Mouse (Mus musculus) ovary, adult 18-20 months (tissue): ENCODE data around the gene Ppil4.

Experiments used
- DNase-seq: peaks from one replicate; pipeline ENCODE4 v3.0.0; 2022; ENCODE audit warnings: low spot score, mixed read lengths

The Ppil4 gene

GRCm38 (mm10) chr10:7824663-7825280 lies 32.1 kb downstream of the Ppil4 start:
- no peak for DNase-seq

DNA sequence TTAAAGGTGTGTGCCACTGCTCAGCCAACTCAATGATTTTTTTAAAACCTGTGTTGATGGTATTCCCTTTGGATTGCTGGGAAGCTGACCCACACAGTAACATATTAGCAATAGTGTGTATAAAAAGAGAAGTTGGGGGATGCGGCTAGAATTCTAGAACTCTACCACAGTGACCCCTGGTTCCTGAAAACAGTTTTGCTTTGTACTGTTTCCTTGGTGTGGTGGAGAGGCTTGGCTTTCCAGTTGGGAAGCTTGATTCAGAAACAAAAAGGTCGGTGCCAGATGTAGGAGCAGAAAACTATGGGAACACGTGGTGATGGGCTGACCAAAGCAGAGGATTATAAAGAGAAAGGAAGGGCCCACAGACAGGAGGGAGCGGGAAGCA lies 32.6 kb downstream of the Ppil4 start:
- no peak for DNase-seq

GRCm38 (mm10) chr10:7826106-7826505 lies 33.4 kb downstream of the Ppil4 start:
- DNase-seq, result no peak

DNA sequence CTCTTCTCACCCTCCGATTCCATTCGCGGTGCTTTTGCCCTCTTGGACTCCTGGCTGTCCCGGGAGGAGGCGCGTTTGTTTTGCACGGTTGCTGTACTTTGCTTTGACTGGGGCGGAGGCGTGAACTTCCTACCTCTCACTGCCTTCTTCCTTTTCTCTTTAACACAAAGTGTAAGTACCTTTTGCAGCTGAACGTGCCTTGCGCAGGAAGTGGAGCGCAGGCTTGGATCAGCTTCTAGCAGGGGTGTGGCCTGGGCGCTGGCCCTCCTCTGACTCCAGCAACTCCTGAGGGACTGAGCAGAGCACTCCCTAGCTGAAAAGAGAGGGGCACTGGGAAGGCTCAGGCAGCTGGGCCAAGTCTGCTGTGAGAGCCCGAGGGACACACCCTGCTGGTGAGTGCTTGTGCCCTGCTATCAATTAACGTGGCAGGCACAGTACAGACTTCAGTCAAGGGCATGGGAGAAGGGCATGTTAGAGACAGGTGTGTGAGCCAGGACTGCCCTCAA lies 39.5 kb downstream of the Ppil4 start, which contains the start of gene Zc3h12d:
Zc3h12d (plus strand) TSS at position 300 of the 506 bp plus-strand sequence.
- DNase-seq, result no peak

- no peak for DNase-seq
Measured at GRCm38 (mm10) chr10:7833377-7834165, 40.9 kb downstream of the Ppil4 start.

- no peak for DNase-seq
Measured at GRCm38 (mm10) chr10:7834671-7835225, 42.1 kb downstream of the Ppil4 start.

- no peak for DNase-seq
Measured at GRCm38 (mm10) chr10:7836902-7837301, 44.2 kb downstream of the Ppil4 start.

DNA sequence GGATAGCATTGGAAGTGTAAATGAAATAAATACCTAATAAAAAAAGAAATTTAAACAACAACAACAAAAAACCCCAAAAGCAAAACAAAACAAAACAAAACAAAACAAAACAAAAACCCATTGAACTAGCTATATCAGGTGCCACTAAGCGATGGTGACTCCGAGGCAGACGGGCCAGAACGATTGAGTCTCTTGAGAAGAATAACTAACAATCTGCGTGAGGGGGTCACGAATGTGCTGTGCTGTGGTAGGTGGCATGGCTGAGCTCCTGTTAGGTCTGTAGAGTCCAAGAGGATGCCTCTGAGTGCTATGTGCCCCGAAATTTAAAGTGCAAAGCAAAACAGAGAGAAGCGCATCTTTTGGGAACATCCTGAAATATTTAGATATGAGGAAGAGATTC lies 44.8 kb downstream of the Ppil4 start:
- no peak for DNase-seq

GRCm38 (mm10) chr10:7838036-7838435 lies 45.3 kb downstream of the Ppil4 start:
- DNase-seq, result no peak

DNA sequence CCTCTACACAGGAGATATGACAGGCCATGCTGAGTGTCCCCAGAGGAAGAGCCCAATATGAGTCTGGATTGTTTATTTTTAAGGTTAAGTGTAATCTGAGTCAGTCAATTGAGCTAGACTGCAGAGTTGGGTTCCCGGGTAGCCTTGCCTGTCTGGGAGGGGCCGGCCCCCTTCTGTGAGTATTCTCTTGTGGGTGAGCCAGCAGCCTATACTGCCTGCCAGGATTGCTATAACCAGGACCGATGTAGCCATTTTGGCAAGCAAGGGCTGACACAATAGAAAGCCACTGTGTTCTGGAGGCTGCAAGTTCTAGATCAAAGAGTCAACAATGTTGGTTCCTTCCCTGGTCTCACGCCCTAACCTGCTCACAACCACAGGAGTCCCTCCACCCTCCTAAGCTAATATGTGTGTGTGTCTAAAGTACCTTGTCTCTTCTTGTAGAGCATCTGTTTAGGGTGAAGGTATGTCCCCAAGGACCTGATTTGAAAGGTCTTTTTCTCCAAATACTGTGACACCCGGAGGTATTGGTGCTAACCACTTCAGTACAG lies 46.3 kb downstream of the Ppil4 start:
- DNase-seq, result no peak

DNA sequence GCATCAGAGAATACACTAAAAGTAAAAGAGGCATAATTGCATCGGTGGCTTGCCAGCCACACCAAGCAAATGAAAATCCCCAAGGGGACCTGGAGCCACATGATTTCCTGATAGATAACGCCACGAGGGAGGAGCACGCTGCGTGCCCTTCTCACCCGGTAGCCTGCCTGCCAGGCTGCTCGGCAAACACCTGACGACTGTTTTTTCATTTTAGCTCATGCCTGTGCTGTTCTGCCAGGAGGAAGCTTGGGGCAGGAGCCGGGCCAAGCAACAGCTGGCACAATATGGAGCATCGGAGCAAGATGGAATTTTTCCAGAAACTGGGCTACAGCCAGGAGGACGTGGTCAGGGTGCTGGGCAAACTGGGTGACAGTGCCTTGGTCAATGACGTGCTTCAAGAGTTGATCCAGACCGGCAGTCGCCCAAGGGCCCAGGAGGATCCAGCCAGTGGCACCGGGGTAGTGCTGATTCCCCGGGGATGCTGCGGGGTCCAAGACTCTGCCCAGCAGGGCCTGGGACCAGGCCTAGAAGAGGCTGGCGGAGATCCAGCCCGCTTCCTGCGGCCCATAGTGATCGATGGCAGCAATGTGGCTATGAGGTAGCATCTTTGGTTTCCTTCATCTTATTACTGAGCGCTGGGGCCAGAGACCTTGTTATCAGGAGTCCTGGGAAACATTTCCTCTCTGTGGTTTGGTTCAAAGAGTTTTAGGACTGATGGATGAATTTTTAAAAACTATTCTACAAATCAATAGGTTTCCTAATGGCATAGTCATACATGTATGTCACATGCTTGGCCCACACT lies 47.1 kb downstream of the Ppil4 start:
- DNase-seq, result no peak

GRCm38 (mm10) chr10:7840353-7840733 lies 47.7 kb downstream of the Ppil4 start:
- DNase-seq, result no peak

DNA sequence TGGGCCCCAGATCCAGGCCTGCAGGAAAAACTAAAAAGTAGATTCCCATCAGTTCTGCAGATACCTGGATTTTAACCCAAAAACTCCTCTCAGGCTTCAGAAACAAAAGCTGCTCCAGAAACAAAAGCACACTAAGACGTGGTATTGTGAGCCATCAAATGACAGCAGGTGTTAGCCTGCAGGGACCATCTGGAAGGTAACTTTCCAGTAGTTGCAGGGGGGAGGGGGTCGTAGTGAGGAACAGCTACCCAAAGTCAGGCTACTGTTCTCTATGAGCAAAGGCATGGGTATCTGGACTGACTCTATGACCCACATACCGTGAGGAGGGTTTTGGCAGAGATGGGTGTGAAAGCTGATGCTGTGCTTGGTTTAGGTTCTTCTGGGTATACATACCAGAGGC lies 48.1 kb downstream of the Ppil4 start:
- no peak for DNase-seq

DNA sequence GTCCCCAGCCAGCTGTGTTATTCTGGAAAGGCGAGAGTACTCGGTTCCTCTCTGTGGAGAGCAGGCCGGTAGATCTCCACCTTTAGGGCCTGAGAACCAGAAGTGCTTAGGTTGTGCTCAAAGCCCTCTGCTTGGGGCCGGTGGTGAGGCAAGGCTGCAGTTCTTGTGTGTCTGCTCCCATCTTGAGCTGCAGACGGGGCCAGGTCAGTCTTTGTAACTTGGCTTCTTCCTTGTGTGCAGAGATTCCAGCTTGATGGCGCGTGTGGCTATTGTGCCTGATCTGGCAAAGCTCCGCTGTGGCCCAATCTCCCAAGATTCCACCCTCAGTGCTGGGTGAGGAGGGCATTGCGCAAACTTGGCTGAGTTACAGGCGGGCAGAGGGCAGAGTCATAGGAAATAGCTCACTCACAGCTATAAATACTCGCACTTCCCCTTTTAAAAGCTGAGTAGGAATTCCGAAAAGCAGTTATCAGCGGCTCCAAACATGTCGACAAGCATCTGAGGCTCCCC lies 48.9 kb downstream of the Ppil4 start:
- DNase-seq, result peak; percentile 50

- DNase-seq, result no peak
Measured at GRCm38 (mm10) chr10:7843181-7843580, 50.5 kb downstream of the Ppil4 start.

GRCm38 (mm10) chr10:7844161-7844560 lies 51.5 kb downstream of the Ppil4 start:
- no peak for DNase-seq

GRCm38 (mm10) chr10:7845136-7845535 lies 52.4 kb downstream of the Ppil4 start:
- DNase-seq, result no peak

DNA sequence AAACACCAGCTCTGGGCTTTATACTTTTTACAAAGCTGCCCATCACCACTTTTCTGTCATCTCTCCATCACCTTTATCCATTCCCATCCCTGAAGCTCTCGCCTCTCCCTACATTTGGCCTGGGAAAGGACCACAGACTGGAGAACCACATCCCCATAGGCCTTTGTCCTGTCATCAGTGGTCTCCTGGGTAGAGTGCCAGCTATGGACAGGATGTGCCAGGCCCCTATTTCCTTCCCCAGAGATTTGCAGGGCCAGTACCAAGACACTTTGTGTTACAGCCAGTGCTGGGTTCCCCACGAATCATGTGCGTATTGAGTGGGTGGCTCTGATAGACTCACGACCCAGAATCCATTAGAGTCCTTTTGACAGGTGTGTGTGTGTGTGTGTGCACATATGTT lies 53.3 kb downstream of the Ppil4 start:
- no peak for DNase-seq

GRCm38 (mm10) chr10:7847166-7847605 lies 54.5 kb downstream of the Ppil4 start:
- DNase-seq, result no peak

DNA sequence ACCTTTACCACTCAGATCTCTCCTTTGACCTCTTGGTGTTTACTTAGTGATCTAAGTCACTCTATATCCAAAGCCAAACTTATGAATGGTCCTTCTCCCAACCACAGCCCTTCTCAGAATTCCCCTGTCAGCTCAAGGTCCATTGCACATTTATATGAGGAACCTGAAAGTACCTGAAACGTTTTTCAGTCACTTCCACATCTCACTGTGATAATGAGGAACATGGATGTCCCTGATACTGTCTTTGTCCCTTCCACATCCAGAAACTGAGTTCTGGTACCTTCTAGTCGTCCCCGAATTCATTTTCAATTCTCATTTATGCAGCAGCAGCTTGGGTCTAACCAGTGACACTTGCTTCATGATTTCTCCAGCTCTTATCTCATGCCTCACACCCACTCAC lies 59.2 kb downstream of the Ppil4 start:
- DNase-seq, result no peak

- no peak for DNase-seq
Measured at GRCm38 (mm10) chr10:7860494-7860893, 67.8 kb downstream of the Ppil4 start.
